Mouse (Mus musculus) lung, adult 2 months (tissue): Measurements from ENCODE around the gene Jund.

ENCODE experiments used
- CTCF ChIP-seq: fragments of 200-500 bp; IDR thresholded peaks from 2 replicates; pipeline ENCODE4 v1.5.1; 2011; ENCODE audit warnings: mild to moderate bottlenecking, low read length, control low read depth; ENCODE audit not compliant: insufficient read depth
- POLR2A ChIP-seq: fragments of 200-500 bp; IDR thresholded peaks from 2 replicates; pipeline ENCODE4 v1.6.1; 2011; ENCODE audit warnings: low read depth, mild to moderate bottlenecking, control low read depth, low read length, borderline replicate concordance; ENCODE audit errors: extremely low read depth

GRCm38 (mm10) chr8:70674716-70675115 lies 24.0 kb upstream of the Jund start:
- TF ChIP-seq CTCF (no peak), POLR2A (no peak)
